Mouse (Mus musculus) heart, postnatal 0 days (tissue): Measurements from ENCODE around the gene Miga1. TPM values are rescaled to one million over a fixed set of nuclear protein-coding genes. Genes with fewer than 3 reads are reported as not detected.
"Not testable (repeated sequence)": the region's sequence is repeated elsewhere in the genome, so short reads cannot be mapped to it uniquely, and the experiment has no call there.

Experiments
- ATAC-seq: fragments of 200-750 bp; cut with Nextera tagmentation; 2 replicates; pipeline ENCODE4 v1.8.0; 2017; ENCODE audit warnings: low read depth, moderate number of reproducible peaks, moderate library complexity; ENCODE audit not compliant: insufficient read depth
- DNase-seq: peaks from one replicate; pipeline ENCODE4 v3.0.0-alpha.2; 2016; ENCODE audit warnings: low spot score
- H3K27ac ChIP-seq: fragments of 300-500 bp; sonication (generic); 2 replicates; pipeline ENCODE4 v1.5.1; 2014; ENCODE audit warnings: low read depth, mild to moderate bottlenecking
- H3K27me3 ChIP-seq: fragments of 300-500 bp; sonication (generic); 2 replicates; pipeline ENCODE4 v1.6.1; 2014; ENCODE audit warnings: low read length, mixed read lengths; ENCODE audit not compliant: control insufficient read depth, insufficient read depth
- H3K36me3 ChIP-seq: fragments of 300-500 bp; sonication (generic); replicated peaks from 2 replicates; pipeline ENCODE4 v1.6.1; 2014; ENCODE audit warnings: low read length, mixed read lengths; ENCODE audit not compliant: control insufficient read depth, insufficient read depth
- H3K4me1 ChIP-seq: fragments of 300-500 bp; sonication (generic); 2 replicates; pipeline ENCODE4 v1.6.1; 2014; ENCODE audit warnings: antibody characterized with exemption; ENCODE audit not compliant: control insufficient read depth, insufficient read depth
- H3K4me2 ChIP-seq: fragments of 300-500 bp; sonication (generic); 2 replicates; pipeline ENCODE4 v1.6.1; 2014; ENCODE audit warnings: low read depth, mild to moderate bottlenecking, low read length, moderate library complexity
- H3K4me3 ChIP-seq: fragments of 300-500 bp; sonication (generic); 2 replicates; pipeline ENCODE4 v1.5.1; 2014; ENCODE audit warnings: low read depth, low read length
- H3K9ac ChIP-seq: fragments of 300-500 bp; sonication (generic); replicated peaks from 2 replicates; pipeline ENCODE4 v1.6.1; 2014; ENCODE audit warnings: low read depth, low read length, mixed read lengths
- H3K9me3 ChIP-seq: fragments of 300-500 bp; sonication (generic); replicated peaks from 2 replicates; pipeline ENCODE4 v1.6.1; 2016; ENCODE audit warnings: low read length; ENCODE audit not compliant: control insufficient read depth
- CTCF ChIP-seq: IDR thresholded peaks from 2 replicates; pipeline ENCODE4 v1.5.1; 2016; ENCODE audit warnings: antibody characterized with exemption, control low read depth, low read depth
- EP300 ChIP-seq: IDR thresholded peaks from 2 replicates; pipeline ENCODE4 v1.6.1; 2016; ENCODE audit warnings: antibody characterized with exemption, low read depth
- WGBS: fragments of 180-500 bp; shearing (Covaris S2); extraction: QIAGEN DNeasy Blood & Tissue Kit; methylation state at CpG from one replicate; pipeline ENCODE4 v1.1.7; 2014; 5-methylcytosine and 5-hydroxymethylcytosine counted together
- polyA plus RNA-seq: library from polyadenylated mRNA; unstranded; fragments of >200 nt; fragmentation: Nextera tagmentation; extraction: Ambion mirVana; gene quantifications from 2 replicates; pipeline ENCODE4 v1.2.1, GENCODE M21; 2015
- total RNA-seq: library from RNA; depleted of rRNA; stranded (reverse); fragments of >200 nt; gene quantifications from 2 replicates; pipeline ENCODE4 v1.2.3, GENCODE M21; 2014; ENCODE audit warnings: low replicate concordance

Miga1 gene
- total and polyA plus RNA-seq, 2 experiments from 2014 or later, result 9.0 to 9.8 TPM

- Histone ChIP-seq H3K27me3 (no peaks in the 10 kb centered on the region), H3K4me3 (no peak overlapping the region), H3K9me3 (no peaks in the 10 kb centered on the region), H3K27ac (0 out of 2 replicates have a peak overlapping the region, but pooled peaks have one; percentile 4), H3K9ac (no peak overlapping the region), H3K4me2 (no peak overlapping the region), H3K36me3 (peaks cover 9% of the 10 kb centered on the region), H3K4me1 (no peaks in the 10 kb centered on the region)
- no peak for TF ChIP-seq CTCF
- TF ChIP-seq EP300, result no peak
- 72% methylated on average over 10 of the region's 10 CpGs for WGBS
- no peak for ATAC-seq
- DNase-seq, result no peak
These were observed 19.1 kb downstream of the Miga1 start for GRCm38 (mm10) chr3:152320972-152321645.

- not testable (repeated sequence) for H3K4me3 ChIP-seq, H3K9me3 ChIP-seq, H3K4me2 ChIP-seq, H3K27ac ChIP-seq, ATAC-seq, DNase-seq, H3K27me3 ChIP-seq, H3K9ac ChIP-seq, H3K4me1 ChIP-seq, H3K36me3 ChIP-seq
- 64% methylated on average over 9 of the region's 9 CpGs for WGBS
These were observed 23.6 kb downstream of the Miga1 start for GRCm38 (mm10) chr3:152316447-152317173.

DNA sequence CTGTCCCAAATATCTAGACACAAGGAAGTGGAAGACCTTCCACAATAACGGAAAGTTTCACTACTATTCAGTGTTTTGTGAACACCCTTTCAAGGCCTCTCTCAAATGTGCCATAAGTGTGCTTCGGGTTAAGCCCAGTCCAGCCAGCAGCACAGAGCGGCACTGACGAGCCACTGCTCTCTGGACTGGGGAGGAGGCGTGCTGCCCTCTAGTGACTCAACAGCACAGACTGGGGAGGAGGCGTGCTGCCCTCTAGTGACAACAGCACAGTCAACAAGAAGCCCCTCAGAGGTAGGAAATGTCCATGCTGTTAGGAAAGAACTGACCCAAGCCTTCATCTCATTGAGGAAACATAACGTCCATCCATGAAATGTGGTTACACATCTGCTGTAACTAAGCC lies 24.6 kb downstream of the Miga1 start:
- DNase-seq, result peak; percentile 96
- Histone ChIP-seq H3K4me3 (no peak overlapping the region), H3K9ac (no peak overlapping the region), H3K9me3 (no peaks in the 10 kb centered on the region), H3K36me3 (peaks cover 7% of the 10 kb centered on the region), H3K27me3 (no peaks in the 10 kb centered on the region), H3K27ac (peak overlapping the region; percentile 39; the same call in 1 of the 2 replicates), H3K4me2 (no peak overlapping the region), H3K4me1 (peaks cover 8% of the 10 kb centered on the region; the same call in 1 of the 2 replicates)
- WGBS, result 5% methylated on average over 7 of the region's 7 CpGs
- peak; percentile 95 for ATAC-seq
- TF ChIP-seq CTCF (peak; percentile 100), EP300 (no peak)

DNA sequence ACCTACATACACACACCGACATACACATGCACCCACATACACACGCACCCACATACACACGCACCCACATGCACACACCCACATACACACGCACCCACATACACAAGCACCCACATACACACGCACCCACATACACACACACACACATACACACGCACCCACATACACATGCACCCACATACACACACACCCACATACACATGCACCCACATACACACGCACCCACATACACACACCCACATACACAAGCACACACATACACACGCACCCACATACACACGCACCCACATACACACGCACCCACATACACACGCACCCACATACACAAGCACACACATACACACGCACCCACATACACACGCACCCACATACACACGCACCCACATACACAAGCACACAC lies 25.5 kb downstream of the Miga1 start:
- not testable (repeated sequence) for H3K27ac ChIP-seq, H3K27me3 ChIP-seq, H3K9ac ChIP-seq, H3K9me3 ChIP-seq, DNase-seq, H3K4me2 ChIP-seq, H3K4me3 ChIP-seq, H3K36me3 ChIP-seq, ATAC-seq
- WGBS, result 80% methylated on average over 14 of the region's 14 CpGs
- peaks cover 18% of the 10 kb centered on the region; the same call in 1 of the 2 replicates for H3K4me1 ChIP-seq

DNA sequence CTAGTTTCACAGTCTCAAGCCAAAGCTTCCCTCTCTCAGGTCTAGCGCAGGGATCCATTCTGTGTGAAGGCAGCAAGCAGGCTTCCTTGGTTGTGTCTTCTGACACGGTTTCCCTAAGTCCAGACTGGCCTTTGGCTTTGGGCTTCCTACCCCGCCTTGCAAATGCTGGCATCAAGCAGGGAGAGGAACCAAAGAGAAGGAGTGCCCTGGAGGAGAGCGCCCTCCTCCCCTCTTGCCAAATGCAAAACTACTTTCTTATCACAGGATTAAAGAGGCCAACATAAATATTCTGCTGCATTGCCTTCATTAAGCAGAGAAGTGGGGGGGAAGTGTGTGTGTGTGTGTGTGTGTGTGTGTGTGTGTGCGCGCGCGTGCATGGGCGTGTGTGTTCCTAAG lies 31.0 kb downstream of the Miga1 start:
- peaks cover 43% of the 10 kb centered on the region for H3K4me1 ChIP-seq
- H3K9ac ChIP-seq, result peak overlapping the region; percentile 10; the same call in 1 of the 2 replicates

More for the DNA sequence above, 31.0 kb downstream of the Miga1 start:
- H3K27me3 ChIP-seq, result no peaks in the 10 kb centered on the region
- H3K4me2 ChIP-seq, result no peak overlapping the region
- no peaks in the 10 kb centered on the region for H3K9me3 ChIP-seq
- peak overlapping the region; percentile 90 for H3K27ac ChIP-seq
- no peak overlapping the region for H3K4me3 ChIP-seq
- peak; percentile 67 for DNase-seq
- 0 out of 2 replicates have a peak, but pooled peaks cover 3% of the 10 kb centered on the region for H3K36me3 ChIP-seq
- no peak for TF ChIP-seq EP300
- 0 out of 2 replicates have a peak, but pooled peaks have one; percentile 1 for TF ChIP-seq CTCF
- ATAC-seq, result no peak
- WGBS, result 54% methylated on average over 9 of the region's 9 CpGs
